Mouse (Mus musculus): ENCODE measurements at regions not wholly inside any gene's neighbourhood (a gene's known extent, or its start where the extent isn't known, plus 50 kb on each side); places are given as distances from the start of the nearest gene placed in this dataset.

DNA sequence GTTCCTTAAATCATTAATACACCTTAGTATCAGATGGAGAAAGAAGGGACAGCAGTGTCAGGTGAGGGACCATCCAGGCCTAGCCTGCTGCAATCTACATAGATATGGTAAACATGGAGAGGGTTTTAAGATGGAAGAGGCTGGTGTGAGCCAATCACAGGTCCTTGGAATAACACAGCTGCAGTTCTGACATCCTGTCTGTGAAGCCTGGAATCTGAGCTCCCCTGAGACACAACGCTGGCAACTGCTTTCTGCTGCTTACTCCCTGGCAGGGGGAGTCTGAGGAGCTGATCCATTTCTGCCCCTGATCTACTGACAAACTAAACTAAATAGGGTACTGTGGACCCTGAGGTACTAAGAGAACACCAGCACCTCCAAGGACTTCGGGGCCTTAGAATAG lies 100.1 kb upstream of the Gm12830 start:
- no peaks in the 10 kb centered on the region for H3K4me1 ChIP-seq (ENCODE audit: control insufficient read depth in 2 of 2, insufficient read depth in 2 of 2, low read length in 2 of 2, poor library complexity in 1 of 2)
- no peak overlapping the region for H3K4me3 ChIP-seq (ENCODE audit: insufficient read depth in 1 of 2, low read depth in 1 of 2, low read length in 2 of 2, poor library complexity in 1 of 2, severe bottlenecking in 1 of 2)
- no peak overlapping the region for H3K9ac ChIP-seq (ENCODE audit: insufficient read depth, low read depth, low read length, poor library complexity, severe bottlenecking)
- TF ChIP-seq ZNF384 (IDR thresholded peaks at IDR 0.05; ENCODE audit: low read depth, low read length): no peak
- TF ChIP-seq MAFK (IDR thresholded peaks at IDR 0.05; ENCODE audit: insufficient read depth, low read depth, low read length): no peak
- TF ChIP-seq ZC3H11A (IDR thresholded peaks at IDR 0.05; ENCODE audit: borderline replicate concordance, low read depth, low read length): no peak
- no peak for TF ChIP-seq HCFC1 (IDR thresholded peaks at IDR 0.05; ENCODE audit: borderline replicate concordance, insufficient read depth, low read length)
- TF ChIP-seq CHD2 (IDR thresholded peaks at IDR 0.05; ENCODE audit: low read depth, low read length): no peak
- no peaks in the 10 kb centered on the region for H3K9me3 ChIP-seq (ENCODE audit: control insufficient read depth, insufficient read depth, low read depth, low read length)
- no peaks in the 10 kb centered on the region for H3K36me3 ChIP-seq (ENCODE audit: control insufficient read depth, insufficient read depth, low read length, poor library complexity, severe bottlenecking)
- in situ Hi-C loops (cut with MboI; ENCODE audit: low sequenced_read_pairs in 2 of 2, unreplicated experiment in 2 of 2): no loop called here
- no peak for DNase-seq (ENCODE audit: low read depth, low spot score)
- H3K27ac ChIP-seq (ENCODE audit: insufficient read depth, low read depth, low read length, poor library complexity, severe bottlenecking): no peak overlapping the region

DNA sequence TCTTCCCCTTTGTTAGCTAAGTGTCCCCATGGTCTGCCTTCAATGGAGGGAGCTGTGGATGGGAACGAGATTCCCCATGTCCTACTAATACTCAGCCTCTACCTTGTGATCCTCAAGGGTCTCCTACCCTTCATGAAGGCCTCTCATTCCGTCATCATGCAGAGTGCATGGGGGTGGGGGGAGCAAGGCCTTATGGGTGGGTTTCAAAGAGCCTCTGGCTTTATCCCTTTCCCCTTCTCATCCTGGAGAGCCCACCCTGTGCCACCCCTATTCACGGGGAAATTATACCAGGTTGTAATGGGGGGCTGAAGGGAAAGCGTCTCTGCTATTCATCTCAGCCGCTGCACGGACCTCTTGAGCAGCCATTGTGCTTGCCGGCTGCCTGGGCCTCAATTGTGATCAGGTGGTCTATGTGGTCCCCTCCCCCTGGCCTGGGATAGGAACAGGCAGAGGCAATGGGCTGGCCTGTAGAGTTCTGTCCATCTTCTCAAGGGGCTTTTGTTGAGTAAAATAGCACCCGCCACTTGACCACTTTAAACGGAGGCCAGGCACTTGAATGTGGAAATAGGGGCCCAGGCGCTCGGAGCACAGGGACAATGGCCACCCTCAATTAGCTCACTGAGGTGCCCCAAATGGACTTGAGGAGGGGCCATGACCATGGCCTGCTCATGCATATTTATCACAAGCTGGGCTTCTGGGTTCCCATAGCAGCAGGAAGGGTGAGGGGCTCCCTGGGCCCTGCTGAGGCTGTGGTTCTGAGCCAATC lies 93.1 kb upstream of the Gm12830 start:
- no peak for DNase-seq (ENCODE audit: low read depth, low spot score)
- no peaks in the 10 kb centered on the region for H3K9me3 ChIP-seq (ENCODE audit: control insufficient read depth, insufficient read depth, low read depth, low read length)
- no peak for TF ChIP-seq HCFC1 (IDR thresholded peaks at IDR 0.05; ENCODE audit: borderline replicate concordance, insufficient read depth, low read length)
- no peak for TF ChIP-seq ZNF384 (IDR thresholded peaks at IDR 0.05; ENCODE audit: low read depth, low read length)
- TF ChIP-seq CHD2 (IDR thresholded peaks at IDR 0.05; ENCODE audit: low read depth, low read length): no peak
- no peak for TF ChIP-seq MAFK (IDR thresholded peaks at IDR 0.05; ENCODE audit: insufficient read depth, low read depth, low read length)
- no peak for TF ChIP-seq ZC3H11A (IDR thresholded peaks at IDR 0.05; ENCODE audit: borderline replicate concordance, low read depth, low read length)
- no peak overlapping the region for H3K4me3 ChIP-seq (ENCODE audit: insufficient read depth in 1 of 2, low read depth in 1 of 2, low read length in 2 of 2, poor library complexity in 1 of 2, severe bottlenecking in 1 of 2)
- no peaks in the 10 kb centered on the region for H3K36me3 ChIP-seq (ENCODE audit: control insufficient read depth, insufficient read depth, low read length, poor library complexity, severe bottlenecking)
- no peak overlapping the region for H3K27ac ChIP-seq (ENCODE audit: insufficient read depth, low read depth, low read length, poor library complexity, severe bottlenecking)
- no peaks in the 10 kb centered on the region for H3K4me1 ChIP-seq (ENCODE audit: control insufficient read depth in 2 of 2, insufficient read depth in 2 of 2, low read length in 2 of 2, poor library complexity in 1 of 2)
- no peak overlapping the region for H3K9ac ChIP-seq (ENCODE audit: insufficient read depth, low read depth, low read length, poor library complexity, severe bottlenecking)
- in situ Hi-C loops (cut with MboI; ENCODE audit: low sequenced_read_pairs in 2 of 2, unreplicated experiment in 2 of 2): no loop called here

DNA sequence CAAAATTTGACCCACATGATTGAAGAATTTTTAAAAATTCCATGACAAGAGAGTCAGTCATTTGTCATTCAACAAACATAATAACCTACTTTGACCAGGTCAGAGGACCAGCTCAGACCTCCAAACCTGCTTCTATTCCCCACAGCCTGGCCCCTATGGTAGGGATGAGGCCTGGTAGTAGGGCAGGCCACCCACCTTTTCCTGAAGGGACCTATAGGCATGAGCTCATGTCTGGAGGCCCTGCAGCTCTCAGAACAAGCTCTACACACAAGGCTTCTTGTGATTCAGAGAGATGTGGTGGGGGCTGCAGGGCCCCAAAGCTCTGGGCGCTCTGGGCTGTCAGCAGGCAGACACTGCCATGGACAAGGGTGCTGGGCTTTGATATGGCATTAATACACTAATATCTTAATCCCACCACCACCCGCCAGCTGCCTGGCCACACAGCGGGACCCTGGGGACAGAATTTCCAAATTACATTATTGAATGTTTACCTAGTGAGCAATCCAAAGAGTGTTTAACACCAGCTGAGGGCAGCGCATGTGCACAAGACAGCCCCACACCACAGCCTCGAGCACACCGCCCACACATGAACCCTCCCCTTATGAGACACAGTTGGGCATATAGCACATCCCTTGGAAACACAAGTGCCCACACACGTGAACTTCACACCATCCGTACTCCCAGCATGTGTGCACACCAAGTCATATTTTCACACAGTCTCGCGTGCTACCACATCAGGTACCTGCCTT lies 88.1 kb upstream of the Gm12830 start:
- no peaks in the 10 kb centered on the region for H3K9me3 ChIP-seq (ENCODE audit: control insufficient read depth, insufficient read depth, low read depth, low read length)
- DNase-seq (ENCODE audit: low read depth, low spot score): no peak
- no peaks in the 10 kb centered on the region for H3K4me1 ChIP-seq (ENCODE audit: control insufficient read depth in 2 of 2, insufficient read depth in 2 of 2, low read length in 2 of 2, poor library complexity in 1 of 2)
- in situ Hi-C loops (cut with MboI; ENCODE audit: low sequenced_read_pairs in 2 of 2, unreplicated experiment in 2 of 2): no loop called here
- no peak overlapping the region for H3K4me3 ChIP-seq (ENCODE audit: insufficient read depth in 1 of 2, low read depth in 1 of 2, low read length in 2 of 2, poor library complexity in 1 of 2, severe bottlenecking in 1 of 2)
- no peaks in the 10 kb centered on the region for H3K36me3 ChIP-seq (ENCODE audit: control insufficient read depth, insufficient read depth, low read length, poor library complexity, severe bottlenecking)
- no peak for TF ChIP-seq HCFC1 (IDR thresholded peaks at IDR 0.05; ENCODE audit: borderline replicate concordance, insufficient read depth, low read length)
- TF ChIP-seq MAFK (IDR thresholded peaks at IDR 0.05; ENCODE audit: insufficient read depth, low read depth, low read length): no peak
- no peak for TF ChIP-seq CHD2 (IDR thresholded peaks at IDR 0.05; ENCODE audit: low read depth, low read length)
- no peak for TF ChIP-seq ZC3H11A (IDR thresholded peaks at IDR 0.05; ENCODE audit: borderline replicate concordance, low read depth, low read length)
- TF ChIP-seq ZNF384 (IDR thresholded peaks at IDR 0.05; ENCODE audit: low read depth, low read length): no peak
- no peak overlapping the region for H3K27ac ChIP-seq (ENCODE audit: insufficient read depth, low read depth, low read length, poor library complexity, severe bottlenecking)
- no peak overlapping the region for H3K9ac ChIP-seq (ENCODE audit: insufficient read depth, low read depth, low read length, poor library complexity, severe bottlenecking)

DNA sequence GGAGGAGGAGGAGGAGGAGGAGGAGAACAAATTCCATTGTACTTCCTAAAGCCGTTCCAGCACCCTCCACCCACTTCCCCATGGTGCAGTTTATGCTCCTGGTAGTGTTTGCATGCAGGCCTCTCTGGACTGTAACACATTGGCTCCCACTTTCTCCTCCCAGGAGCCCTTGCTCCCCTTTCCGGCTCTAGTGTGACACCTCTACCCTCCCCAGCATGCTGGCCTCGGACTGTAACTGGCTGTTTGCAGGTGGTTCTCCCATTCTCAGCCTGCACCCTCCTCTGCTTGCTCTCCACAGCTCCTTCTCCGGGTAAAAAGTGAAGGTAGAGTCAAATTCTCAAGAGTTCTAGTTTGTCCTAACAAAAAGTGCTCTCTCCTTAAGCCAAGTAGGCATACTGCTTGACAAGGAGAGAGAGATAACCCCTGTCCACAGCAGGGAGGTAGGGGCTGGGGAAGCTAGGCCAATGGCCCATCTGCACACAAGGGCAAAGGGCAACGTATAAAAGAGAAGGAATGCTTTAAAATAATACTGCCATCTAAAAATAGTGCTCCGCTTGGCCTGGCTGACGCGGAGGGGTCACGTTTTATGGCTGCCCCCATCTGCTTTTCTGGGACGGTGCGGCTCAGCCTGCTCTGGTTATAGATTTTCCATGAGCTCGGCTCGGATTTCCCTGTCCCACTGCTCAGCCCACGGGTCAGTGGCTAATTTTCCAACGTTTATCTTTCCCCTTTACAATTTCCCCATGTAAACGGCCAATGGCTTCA lies 82.4 kb upstream of the Gm12830 start:
- Histone ChIP-seq H3K9ac (ENCODE audit: insufficient read depth, low read depth, low read length, poor library complexity, severe bottlenecking) (no peak overlapping the region), H3K27ac (ENCODE audit: insufficient read depth, low read depth, low read length, poor library complexity, severe bottlenecking) (no peak overlapping the region)
- in situ Hi-C loops (cut with MboI; ENCODE audit: low sequenced_read_pairs in 2 of 2, unreplicated experiment in 2 of 2): no loop called here

More for the DNA sequence above, 82.4 kb upstream of the Gm12830 start:
- H3K4me3 ChIP-seq (ENCODE audit: insufficient read depth in 1 of 2, low read depth in 1 of 2, low read length in 2 of 2, poor library complexity in 1 of 2, severe bottlenecking in 1 of 2): no peak overlapping the region
- TF ChIP-seq CHD2 (IDR thresholded peaks at IDR 0.05; ENCODE audit: low read depth, low read length): no peak
- no peak for TF ChIP-seq ZC3H11A (IDR thresholded peaks at IDR 0.05; ENCODE audit: borderline replicate concordance, low read depth, low read length)
- TF ChIP-seq MAFK (IDR thresholded peaks at IDR 0.05; ENCODE audit: insufficient read depth, low read depth, low read length): no peak
- H3K36me3 ChIP-seq (ENCODE audit: control insufficient read depth, insufficient read depth, low read length, poor library complexity, severe bottlenecking): no peaks in the 10 kb centered on the region
- DNase-seq (ENCODE audit: low read depth, low spot score): no peak
- no peaks in the 10 kb centered on the region for H3K9me3 ChIP-seq (ENCODE audit: control insufficient read depth, insufficient read depth, low read depth, low read length)
- H3K4me1 ChIP-seq (ENCODE audit: control insufficient read depth in 2 of 2, insufficient read depth in 2 of 2, low read length in 2 of 2, poor library complexity in 1 of 2): no peaks in the 10 kb centered on the region

Data from ES-E14 (cell line).